Mouse (Mus musculus) urinary bladder, postnatal 25 days (tissue): ENCODE results near the gene Entpd2.

Source experiments
- DNase-seq: peaks from one replicate; pipeline ENCODE4 v3.0.0; 2022; ENCODE audit warnings: low spot score

Entpd2 gene

DNA sequence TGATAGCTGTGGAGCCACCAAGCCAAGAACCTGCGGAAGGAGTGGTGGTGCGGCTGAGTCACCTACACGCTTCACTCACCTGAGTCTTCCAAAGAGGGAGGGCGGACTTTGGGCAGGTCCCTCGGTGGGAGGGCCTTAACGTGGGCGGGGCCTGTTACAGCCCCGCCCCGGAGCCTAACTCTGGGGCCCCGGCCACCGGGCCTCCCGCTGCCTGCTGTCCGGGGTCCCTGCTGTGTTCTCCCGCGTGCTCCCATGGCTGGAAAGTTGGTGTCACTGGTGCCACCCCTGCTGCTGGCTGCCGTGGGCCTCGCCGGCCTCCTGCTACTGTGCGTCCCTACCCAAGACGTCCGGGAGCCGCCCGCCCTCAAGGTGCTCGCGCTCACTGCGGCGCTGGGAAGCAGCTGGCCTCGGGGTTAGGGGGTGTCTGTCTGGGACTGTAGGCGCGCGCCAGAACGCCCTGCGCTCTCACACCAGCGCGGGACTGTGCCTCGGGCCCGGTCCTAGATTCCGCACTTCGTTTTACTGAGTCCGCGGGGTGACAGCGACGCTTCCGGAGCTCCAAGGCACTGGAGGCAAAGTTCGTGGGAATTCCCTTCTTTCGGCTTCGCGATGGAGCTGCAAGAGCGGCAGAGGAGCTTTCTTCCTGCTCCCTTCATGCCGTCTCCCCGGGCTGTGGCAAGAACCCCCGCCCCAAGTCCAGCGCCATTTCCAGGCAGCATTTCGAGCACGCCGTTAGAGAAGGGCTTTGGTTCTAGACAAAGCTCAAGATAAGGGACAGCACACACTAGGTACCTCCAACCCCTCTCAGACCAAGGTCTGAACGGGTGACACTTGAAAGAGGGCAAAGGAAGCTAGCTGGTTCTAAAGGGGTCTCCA is at the start of gene Entpd2:
Gene Entpd2, plus strand, starts transcription at position 154 of the 876 bp plus-strand sequence.
- DNase-seq: peak; percentile 52

DNA sequence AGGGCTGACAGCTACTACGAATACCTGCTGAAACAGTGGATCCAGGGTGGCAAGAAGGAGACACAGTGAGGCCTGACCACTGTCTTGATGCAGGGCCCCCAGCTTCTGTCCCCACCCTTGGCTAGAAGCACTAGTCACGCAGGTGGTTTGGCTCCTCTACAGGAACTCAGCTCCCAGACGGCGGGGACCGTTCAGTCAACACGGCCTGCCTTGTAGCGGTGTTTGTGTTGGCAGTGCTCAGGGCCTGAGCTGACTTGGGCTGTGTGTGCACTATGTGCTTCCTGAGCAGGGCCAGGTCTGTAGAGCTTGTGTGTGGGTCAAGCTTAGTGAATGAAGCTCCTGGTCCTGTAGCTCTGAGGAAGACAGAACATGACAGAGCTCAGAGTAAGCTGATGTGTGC is 47.5 kb upstream of the Entpd2 start:
- DNase-seq: no peak

- DNase-seq: no peak
Measured at GRCm38 (mm10) chr2:25349499-25349898, 46.2 kb upstream of the Entpd2 start.

DNA sequence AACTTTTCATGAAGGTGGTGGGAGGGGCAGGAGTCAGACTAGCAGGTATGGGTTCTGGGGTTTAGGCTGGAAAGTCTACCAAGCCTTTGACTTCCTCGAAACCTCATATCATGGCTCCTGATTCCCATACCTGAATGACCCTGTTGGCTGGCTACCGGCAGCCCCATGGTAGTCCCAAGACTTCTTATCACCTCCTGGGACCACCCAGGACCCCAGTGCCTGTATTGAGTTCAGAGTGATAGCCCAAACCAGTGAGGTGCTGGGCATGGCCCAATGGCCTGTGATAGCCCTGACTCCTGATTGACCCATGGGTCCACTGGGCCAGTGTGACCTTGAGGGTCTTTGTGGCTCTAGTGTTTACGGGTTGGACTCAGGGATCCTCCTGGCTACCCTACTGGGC is 45.0 kb upstream of the Entpd2 start:
- no peak for DNase-seq

DNA sequence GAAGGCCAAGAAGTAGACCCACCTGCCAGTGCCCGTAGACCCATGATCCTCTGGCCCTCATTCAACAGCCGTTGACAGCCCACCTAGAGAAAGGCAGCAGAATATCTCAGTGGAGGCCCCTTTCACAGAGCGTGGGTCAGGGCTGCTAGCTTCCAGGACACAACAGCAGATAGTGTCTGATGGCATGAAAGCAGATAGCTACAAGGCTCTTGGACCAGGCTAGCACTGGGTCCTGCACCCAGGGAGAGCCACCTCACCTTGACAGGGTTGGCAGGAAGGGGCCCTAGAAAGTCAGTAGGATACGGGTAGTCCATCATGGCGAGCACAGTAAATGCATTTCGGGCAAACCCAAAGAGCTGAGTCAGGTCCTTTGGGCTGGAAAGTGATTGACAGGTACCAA is 41.5 kb upstream of the Entpd2 start:
- no peak for DNase-seq

DNA sequence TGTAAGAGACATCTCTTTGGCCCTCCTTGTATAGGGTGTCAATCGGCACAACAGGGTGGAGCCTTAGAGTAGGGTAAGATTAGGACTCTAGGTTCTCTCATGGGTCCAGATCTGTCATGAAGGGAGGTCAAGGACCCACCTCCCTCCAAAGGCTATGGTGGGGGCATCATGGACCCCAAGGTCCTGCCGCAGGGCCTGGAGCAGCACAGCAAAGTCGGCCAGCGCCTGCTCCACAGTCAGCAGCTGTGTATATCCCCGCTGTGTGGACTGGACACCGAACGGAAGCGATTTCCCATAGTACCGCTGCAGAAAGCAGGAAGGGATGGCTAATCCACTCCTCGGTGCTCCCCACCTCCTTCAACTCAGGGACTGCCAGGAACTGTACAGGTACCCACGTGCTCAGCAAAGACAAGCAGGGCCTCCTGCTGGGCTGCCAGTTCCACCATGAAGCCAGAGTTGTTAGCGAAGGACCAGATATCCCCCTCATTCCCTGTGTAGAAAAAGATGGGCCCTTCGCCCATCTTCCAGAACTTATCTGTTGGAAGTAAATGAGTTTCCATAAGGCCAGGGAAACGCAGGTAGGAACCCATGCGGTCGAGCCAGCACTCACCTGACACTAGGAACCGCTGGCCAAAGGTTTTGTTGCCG is 40.1 kb upstream of the Entpd2 start:
- no peak for DNase-seq

GRCm38 (mm10) chr2:25356208-25357079 is 39.2 kb upstream of the Entpd2 start, which contains the start of gene Dpp7:
Dpp7 (minus strand) TSS chr2:25356359.
- DNase-seq: peak; percentile 58

DNA sequence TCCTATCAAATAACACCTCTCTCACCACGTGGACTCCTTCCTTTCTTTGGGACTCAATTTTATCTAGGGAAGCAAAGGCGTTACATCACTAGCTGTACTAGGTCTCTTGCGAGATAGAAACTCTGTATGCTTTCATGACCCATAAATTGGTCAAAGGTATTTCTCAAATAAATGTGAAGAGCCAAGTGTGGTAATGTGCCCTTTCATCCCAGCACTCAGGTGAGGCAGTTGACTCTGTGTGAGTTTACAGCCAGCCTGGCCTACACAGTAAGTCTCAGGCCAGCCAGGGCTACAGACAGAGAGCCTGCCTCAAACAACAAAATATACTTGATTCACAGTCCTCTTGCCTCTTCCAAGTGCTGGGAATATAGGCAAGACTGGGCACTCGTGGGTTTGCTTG is 35.8 kb upstream of the Entpd2 start:
- no peak for DNase-seq

DNA sequence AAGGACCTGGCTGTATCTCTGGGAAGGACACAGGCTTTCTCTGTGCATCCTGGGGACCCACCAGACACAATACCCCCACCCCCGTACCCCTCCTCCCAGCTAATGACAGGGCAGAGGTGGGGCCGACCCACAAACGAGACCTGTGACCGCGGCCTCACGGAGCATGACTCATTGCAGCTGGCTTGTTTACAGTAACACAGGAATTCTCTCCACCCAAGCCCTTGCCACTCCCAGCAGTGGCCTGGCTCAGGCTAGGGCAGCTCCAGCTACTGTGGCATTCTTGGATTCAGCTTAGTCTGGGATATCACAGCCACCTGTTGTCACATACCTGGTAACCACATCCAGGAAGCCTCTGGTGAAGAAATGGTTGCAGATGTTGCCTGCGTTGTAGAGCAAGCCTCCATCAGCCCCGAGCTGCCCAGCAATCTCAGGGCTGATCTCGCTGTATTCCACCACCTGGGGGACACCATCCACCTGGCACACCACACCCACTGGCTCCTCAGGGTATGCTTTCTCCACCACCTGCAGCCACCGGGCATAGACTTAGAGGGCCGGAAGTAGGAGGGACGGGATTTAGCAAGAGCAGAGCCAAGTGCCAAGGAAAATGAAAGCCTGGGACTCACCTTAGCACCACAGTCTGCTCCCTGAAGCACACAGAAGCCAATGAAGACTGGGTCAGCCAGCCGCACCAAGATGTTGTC is 32.0 kb upstream of the Entpd2 start:
- no peak for DNase-seq

- DNase-seq: no peak
Measured at GRCm38 (mm10) chr2:25364313-25364712, 31.4 kb upstream of the Entpd2 start.

DNA sequence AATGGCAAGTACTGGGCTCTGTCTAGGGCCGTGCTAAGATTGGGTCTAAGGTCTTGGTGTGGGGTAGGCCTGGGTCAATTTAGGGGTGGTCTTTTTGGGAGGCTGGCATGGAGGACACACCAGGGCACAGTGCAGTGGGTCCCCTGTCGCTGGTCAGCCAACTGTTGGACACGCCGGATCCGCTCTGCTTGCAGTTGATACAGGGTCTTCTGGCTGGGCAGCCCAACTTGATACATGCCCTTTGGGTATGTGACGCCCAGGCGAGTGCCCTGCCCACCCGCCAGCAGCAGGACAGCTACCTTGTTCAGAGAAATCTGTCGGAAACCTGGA is 30.9 kb upstream of the Entpd2 start:
- DNase-seq: no peak

GRCm38 (mm10) chr2:25365091-25365761 is 30.4 kb upstream of the Entpd2 start, which contains the start of gene Uap1l1:
Uap1l1 (minus strand) TSS chr2:25365682.
- DNase-seq: peak; percentile 77

DNA sequence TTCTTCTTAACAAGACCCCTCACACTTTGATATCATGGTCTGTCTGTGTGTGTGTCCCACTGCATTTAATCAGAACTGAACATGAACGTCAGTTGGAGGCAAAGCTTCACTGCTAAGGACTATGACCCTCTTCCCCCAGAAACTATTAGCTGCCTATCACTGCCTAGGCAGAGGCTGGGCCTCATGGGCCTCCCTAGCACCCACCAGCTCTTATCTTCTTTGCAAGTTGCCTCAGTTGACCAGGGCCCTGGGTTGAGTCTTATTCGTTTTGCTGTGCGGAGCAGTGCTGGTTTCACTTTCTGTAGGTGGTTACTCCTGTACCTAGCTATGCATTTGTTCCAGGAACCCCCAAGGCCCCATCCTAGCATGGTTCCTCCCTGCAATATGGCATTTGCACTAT is 25.7 kb upstream of the Entpd2 start:
- no peak for DNase-seq

DNA sequence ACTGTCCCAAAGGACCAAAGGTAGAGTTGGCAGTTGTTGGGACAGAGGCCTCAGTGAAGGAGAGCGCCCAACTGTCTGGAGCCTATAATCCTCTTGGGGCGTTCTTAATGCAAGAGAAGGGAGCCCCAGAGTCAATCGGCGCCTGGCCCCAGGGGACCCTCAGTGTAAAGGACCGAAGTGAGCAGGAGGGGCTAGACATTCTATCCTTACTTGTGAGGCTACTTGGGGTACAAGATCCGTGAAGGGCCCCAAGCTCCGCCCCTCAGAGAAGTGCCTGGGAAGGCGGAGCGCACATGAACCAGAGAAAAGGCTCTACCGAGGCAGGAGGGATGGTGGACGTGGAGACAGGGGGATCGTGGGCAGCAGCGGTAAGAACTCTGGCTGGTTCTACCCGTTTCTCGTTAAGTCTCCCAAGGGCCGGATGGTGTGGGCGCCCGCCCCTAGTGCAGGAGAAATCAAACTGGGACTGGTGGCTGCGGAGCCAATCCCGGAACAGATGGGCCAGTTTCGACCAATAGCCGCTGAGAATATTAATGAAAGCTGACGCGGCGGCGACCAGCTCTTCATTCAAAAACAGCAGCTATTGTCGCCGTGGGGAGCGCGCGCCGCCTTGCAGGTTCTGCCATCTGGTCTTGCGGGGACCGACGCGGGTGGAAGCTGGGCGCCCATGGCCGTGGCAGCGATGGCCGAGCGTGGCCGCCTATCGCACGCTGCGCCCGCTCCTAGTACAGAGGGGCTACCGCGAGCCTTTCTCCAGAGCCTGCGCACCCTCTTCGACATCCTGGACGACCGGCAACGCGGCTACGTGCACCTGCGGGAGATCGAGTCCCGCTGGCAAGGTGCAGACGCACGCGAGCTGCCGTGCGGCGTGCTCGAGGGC is 23.7 kb upstream of the Entpd2 start, which contains the start of gene Sapcd2:
Gene Sapcd2, plus strand, starts transcription at position 558 of the 880 bp plus-strand sequence.
- DNase-seq: peak; percentile 64

GRCm38 (mm10) chr2:25372644-25373391 is 22.9 kb upstream of the Entpd2 start:
- no peak for DNase-seq

DNA sequence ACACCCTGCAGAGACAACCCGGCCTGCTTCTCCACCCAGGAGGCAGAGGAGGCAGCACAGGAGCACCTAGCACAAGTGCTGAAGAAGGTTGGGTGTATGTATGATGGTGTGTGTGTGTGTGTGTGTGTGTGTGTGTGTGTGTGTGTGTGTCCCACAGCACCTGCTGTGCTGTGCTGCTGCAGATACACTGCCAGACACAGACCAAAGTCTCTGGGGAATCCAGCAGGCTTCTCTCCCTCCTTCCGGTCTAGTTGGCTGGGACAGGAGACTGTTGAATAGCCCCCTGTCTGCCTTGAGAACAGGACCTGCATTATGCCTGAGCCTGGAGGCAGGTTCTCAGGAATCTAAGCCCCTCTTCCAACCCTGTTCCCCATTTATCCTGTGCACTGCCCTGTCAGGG is 22.2 kb upstream of the Entpd2 start:
- DNase-seq: no peak

DNA sequence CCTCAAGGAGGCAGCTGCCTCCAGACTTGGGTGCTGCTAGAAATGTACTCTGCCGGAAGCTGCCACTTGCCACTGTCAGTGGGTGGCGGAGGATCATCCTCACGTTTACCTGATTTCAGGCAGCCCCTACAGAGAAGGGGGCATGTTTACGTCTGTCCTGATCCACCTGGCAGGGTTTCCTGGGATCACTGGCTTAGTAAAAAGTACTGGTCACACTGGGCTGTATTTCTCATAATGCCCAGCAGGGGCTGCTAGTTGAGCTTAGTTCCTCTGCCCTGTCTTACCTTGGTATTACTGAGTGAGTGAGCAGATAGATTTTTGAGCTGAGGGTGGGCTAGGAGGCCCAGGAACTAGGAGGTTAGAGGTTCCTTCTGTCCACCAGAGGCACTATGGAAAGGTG is 19.1 kb upstream of the Entpd2 start:
- DNase-seq: peak; percentile 42

DNA sequence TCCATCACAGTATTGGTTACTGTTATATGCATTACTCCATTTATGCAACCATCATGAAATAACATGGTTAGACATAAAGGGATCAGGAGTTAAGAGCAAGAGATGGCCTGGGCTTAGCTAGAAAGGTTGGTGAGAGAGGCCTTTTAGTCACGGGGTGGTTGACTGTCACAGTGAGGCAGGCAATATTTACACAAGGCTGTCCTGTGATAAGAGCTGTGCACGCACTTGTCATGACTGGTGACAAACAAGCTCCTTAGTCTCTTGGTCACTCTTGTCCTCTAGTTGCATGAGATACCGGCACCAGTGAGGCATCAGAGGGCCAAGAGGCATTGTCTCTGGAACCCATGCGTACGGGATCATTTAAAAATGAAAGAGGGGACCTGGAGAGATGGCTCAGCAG is 11.2 kb upstream of the Entpd2 start:
- DNase-seq: no peak

- no peak for DNase-seq
Measured at GRCm38 (mm10) chr2:25391266-25391665, 4.4 kb upstream of the Entpd2 start.
